Mouse (Mus musculus) lung, postnatal 0 days (tissue): ENCODE results near the gene Baz2b.

Experiments used
- CTCF ChIP-seq: IDR thresholded peaks from 2 replicates; pipeline ENCODE4 v1.5.1; 2016; ENCODE audit warnings: antibody characterized with exemption, mild to moderate bottlenecking
- EP300 ChIP-seq: IDR thresholded peaks from 2 replicates; pipeline ENCODE4 v1.6.1; 2016; ENCODE audit warnings: antibody characterized with exemption, mild to moderate bottlenecking, control low read depth

- no peak for TF ChIP-seq EP300
- no peak for TF ChIP-seq CTCF
Measured at GRCm38 (mm10) chr2:59936296-59936695, 273.3 kb downstream of the Baz2b start.
